Mouse (Mus musculus): Measurements from ENCODE around the gene Myom1.

The Myom1 gene

DNA sequence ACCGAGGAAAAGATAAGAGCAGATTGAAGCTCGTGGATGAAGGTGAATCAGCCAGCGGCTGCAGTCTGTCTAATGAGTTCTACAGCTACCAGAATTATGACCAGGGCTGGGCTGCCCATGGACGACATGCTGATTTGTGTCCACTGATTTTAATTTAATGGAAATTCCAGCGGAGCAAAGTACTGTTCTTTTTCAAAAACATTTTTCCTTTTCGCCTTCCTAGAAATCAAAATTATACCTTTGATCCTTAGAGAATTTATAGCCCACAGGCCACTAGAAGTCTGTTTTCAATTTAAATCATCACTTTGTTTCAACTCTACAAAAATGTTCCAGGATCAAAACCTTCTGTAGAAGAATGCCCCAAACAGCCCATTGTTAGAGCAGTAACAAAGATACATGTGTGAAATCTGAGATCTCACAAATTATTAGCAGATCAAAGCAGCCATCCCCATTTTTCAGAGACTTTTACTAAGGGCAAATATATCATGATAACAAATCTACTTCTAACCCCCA lies 108.4 kb downstream of the Myom1 start:
- no peak for DNase-seq

DNA sequence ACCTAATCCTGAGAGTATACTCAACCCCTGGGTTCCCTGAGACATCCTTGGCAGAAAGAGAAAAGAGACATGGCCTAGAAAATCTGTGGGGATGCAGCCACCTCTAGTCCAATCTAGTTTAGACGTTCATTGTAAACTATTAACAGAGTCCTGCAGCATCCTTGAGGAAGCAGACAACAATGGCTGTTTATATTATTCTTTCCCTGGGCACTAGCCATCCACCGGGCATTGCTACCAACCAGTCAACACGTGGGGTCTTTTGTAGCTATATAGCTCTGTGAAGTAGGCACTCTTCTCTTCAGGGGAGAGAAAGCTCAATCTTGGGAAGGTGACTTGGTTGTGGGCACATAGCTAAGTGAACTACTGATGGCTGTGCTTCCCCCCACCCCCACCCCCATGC lies 110.3 kb downstream of the Myom1 start:
- no peak for DNase-seq

DNA sequence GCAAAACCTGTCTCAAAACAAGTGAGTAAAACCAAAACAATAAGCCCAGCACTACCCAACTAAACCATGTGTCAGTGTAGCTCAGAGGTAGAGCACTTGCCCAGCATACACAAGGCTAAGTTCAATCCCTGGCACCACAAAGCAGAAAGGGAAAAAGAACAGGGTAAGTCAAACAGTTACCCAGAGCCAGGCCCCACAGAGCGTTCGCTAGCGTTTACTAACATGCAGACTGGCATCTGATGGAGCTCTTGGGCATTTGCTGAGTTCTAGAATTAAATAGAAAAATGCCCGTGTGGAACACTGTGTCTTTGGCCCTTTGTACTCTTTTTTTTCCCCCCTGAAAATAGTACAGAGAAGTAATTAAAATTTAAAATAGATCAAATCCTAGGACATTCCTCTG lies 111.8 kb downstream of the Myom1 start:
- no peak for DNase-seq

GRCm38 (mm10) chr17:71117956-71118355 lies 115.5 kb downstream of the Myom1 start:
- no peak for DNase-seq

GRCm38 (mm10) chr17:71118607-71119006 lies 116.2 kb downstream of the Myom1 start:
- no peak for DNase-seq

- DNase-seq: no peak
Observed at GRCm38 (mm10) chr17:71120626-71121025, 118.2 kb downstream of the Myom1 start.

DNA sequence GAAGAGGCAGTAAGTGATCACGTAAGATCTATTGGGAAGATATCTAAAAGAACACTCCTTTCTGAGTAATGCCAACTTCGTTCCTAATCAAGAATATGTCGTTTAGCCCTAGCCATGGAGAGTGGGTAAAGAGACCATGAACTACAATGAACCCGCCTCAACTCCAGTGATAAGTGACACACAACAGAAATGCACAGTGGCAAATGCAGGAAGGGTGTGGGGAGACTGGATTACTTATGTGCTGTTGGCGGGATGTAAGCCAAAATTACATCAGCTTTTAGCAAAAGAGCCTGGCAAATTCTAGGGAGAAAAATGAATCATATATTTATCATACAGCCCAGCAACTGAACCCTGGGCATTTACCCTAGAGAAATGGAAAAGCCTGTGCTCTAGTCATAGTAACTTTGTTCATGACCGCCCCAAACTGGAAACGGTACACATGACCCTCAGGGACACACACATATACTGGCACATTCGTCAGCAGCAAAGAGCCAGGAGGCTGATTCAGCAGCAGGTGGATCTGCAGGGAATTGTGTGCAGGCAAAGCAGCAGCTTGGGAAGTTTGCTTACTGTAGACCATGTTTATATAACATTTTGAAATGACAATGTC lies 121.7 kb downstream of the Myom1 start:
- no peak for DNase-seq

DNA sequence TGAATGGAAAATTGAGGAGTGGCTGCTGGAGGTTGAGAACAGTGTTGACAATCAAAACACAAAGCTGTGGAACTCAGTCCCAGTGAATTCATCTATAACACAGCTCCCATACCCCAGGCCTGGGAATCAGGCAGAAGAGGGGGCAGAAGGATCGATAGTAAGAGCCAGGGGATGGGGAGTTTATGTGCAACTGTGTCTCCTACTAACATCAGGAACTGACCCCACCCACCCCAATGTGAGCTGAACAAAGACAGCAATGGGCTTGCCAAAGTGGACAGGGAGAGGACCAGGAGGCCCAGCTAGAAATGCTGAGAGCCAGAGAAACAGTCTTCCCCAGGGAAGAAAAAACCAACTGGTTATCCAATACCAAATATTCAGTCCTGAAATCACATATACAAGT lies 122.2 kb downstream of the Myom1 start:
- no peak for DNase-seq

DNA sequence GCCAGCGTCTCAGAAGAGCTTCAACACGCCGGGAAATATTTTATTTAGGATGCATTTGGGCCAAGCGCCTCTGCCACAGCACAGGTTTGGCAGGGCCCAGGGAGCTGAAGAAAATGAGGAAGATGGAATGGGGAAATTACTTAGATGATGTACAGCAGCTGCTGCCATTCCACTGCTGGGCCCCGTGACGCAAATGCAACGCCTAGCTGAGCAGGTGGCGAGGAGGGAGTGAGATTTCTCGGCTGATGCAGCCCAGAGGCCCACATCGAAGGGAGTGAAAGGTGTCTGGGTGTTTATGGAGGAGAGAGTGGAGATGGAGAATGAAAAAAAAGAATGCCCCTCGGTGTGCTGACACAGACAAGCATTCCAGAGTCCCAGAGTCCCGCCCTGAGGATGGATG lies 123.1 kb downstream of the Myom1 start:
- DNase-seq: no peak

- no peak for DNase-seq
Observed at GRCm38 (mm10) chr17:71126001-71126400, 123.6 kb downstream of the Myom1 start.

DNA sequence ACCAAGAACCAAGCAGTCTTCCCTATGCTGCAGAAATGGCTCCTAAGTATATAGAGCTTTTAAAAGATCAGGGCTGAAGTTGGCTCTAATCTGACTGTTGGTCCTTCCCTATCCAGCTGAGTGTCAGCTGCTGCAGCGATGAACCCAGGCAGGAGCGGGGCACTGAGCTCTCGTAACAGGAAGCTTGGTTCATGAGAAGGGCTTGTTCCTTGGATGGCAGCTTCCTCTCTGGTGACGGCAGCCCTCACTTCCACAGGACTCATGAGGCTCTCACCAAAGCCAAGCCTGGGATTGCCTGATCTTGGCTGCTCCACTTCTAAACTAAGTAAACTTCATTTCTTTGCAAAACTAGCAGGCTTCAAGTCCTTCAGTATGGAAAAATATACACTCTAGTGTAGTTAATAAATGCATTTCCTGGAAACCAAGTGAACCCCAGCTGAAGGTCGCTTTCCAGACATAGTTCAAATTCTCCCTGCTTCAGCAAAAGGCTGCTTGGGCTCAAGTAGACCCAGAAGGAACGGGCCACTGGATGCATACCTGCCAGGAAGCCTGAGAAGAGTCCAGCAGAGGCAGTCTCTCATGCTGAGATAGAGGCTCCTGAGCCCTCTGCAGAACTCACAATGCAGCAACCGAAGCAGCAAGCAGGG lies 125.2 kb downstream of the Myom1 start:
- DNase-seq: no peak

- no peak for DNase-seq
Observed at GRCm38 (mm10) chr17:71129489-71130261, 127.2 kb downstream of the Myom1 start.

DNA sequence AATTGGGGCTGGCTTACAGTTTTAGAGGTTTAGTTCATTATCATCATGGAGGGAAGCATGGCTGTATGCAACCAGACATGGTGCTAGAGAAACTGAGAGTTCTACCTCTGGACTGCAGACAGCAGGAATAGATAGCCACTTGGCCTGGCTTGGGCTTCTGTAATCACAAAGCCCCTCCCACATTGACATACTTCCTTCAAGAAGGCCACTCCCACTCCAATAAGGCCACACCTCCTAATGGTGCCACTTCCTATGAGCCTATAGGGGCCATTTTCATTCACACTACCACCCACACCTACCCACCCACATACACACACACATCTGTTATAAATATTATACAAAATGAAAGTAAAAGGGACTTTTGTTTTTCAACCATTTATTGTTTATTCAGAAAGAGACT lies 129.8 kb downstream of the Myom1 start:
- no peak for DNase-seq

- DNase-seq: no peak
Observed at GRCm38 (mm10) chr17:71132856-71133439, 130.5 kb downstream of the Myom1 start.

DNA sequence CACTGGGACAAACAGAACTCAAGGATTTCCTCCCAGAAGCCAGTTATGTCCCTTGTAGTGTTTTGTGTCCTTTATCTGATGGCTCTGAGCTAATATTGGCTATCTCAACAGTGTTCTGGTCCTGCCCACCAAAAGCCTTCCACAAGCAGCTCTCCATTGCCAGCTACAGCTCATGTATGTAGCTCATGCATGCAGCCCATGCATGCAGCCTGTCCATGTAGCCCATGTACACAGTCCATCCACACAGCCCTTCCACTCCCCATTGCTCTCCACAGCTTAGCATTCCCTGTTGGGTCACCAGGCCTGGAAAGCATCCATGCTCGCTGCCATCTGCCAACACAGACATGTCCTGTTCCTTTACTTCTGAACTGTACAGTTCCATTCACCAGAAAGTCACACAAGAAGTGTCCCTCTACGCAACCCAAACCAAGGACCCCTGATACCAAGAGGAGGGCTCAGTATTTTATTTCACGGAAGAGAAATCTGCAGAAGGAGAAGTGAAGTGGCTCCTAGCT lies 132.1 kb downstream of the Myom1 start:
- DNase-seq: no peak

- no peak for DNase-seq
Observed at GRCm38 (mm10) chr17:71135108-71135507, 132.7 kb downstream of the Myom1 start.

DNA sequence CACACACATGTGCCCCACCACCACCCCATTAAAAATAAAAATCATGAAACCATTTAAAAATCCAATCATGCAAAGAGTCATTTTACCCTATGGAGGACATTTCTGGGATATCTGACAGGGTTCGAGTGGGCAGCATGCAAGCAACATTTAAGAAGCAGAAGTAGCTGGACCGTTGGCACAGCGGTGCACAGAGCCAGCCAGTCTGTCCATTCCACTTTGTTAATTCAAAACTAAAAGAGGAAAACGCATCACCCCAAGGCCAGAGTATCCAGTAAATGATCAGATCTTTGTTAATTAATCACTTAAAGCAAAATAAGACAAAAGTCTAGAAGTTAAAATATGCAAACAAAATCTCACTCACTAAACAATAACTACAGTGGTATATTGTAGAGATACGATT lies 133.4 kb downstream of the Myom1 start:
- no peak for DNase-seq

GRCm38 (mm10) chr17:71136384-71137333 lies 134.2 kb downstream of the Myom1 start:
- no peak for DNase-seq

DNA sequence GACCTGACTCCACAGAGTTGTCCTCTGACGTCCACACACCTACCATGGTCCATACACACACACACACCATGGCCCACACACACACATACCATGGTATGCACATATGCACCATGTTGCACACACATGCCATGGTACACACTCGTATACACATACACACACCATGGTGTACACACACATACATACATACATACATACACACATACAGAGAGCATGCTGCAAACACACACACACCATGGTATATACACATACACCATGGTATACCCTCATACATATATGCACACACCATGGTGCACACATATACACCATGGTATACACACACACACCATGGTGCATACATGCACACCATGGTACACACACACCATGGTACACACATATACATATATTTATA lies 134.9 kb downstream of the Myom1 start:
- no peak for DNase-seq

- DNase-seq: no peak
Observed at GRCm38 (mm10) chr17:71142068-71142467, 139.6 kb downstream of the Myom1 start.

DNA sequence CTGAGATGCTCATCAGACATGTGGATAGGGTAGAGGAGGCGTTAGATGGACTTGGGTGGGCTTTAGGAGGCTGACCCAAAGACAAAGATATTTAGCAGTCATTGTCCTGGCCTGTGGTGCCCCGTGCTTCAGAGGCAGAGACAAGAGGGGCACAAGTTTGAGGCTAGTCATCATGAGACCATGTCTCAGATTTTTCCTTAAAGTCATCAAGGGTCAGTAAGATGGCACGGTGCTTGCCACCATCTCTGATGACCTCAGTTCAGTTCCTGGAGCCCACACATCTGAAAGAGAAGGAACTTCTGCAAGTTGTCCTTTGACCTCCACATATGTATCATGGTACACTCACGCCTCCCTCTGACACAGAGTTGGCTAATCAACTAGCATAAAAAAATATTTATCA lies 140.7 kb downstream of the Myom1 start:
- DNase-seq: no peak

Measured in cerebellum, adult 9-10 months (tissue).